Mouse (Mus musculus) neural tube, embryonic 13.5 days (tissue): ENCODE data around the gene Fkbp9. TPM values are rescaled to one million over a fixed set of nuclear protein-coding genes. Genes with fewer than 3 reads are reported as not detected.
A peak's percentile ranks its signal among the peaks of the same experiment; 100 is the strongest.

ENCODE experiments used
- ATAC-seq: fragments of 200-750 bp; cut with Nextera tagmentation; 2 replicates; pipeline ENCODE4 v1.8.0; 2017; ENCODE audit warnings: low read depth, mild to moderate bottlenecking, moderate TSS enrichment, moderate library complexity
- H3K27ac ChIP-seq: fragments of 300-500 bp; sonication (generic); replicated peaks from 2 replicates; pipeline ENCODE4 v1.5.1; 2015; ENCODE audit warnings: moderate library complexity, mild to moderate bottlenecking, inconsistent platforms
- H3K27me3 ChIP-seq: fragments of 300-500 bp; sonication (generic); 2 replicates; pipeline ENCODE4 v1.6.1; 2015; ENCODE audit warnings: mild to moderate bottlenecking, inconsistent platforms
- H3K36me3 ChIP-seq: fragments of 300-500 bp; sonication (generic); 2 replicates; pipeline ENCODE4 v1.6.1; 2015; ENCODE audit warnings: mild to moderate bottlenecking, inconsistent platforms
- H3K4me1 ChIP-seq: fragments of 300-500 bp; sonication (generic); replicated peaks from 2 replicates; pipeline ENCODE4 v1.6.1; 2015; ENCODE audit warnings: inconsistent platforms
- H3K4me2 ChIP-seq: fragments of 300-500 bp; sonication (generic); 2 replicates; pipeline ENCODE4 v1.6.1; 2015; ENCODE audit warnings: inconsistent platforms, mild to moderate bottlenecking, moderate library complexity
- H3K4me3 ChIP-seq: fragments of 300-500 bp; sonication (generic); 2 replicates; pipeline ENCODE4 v1.5.1; 2015; ENCODE audit warnings: mild to moderate bottlenecking, inconsistent platforms
- H3K9ac ChIP-seq: fragments of 300-500 bp; sonication (generic); 2 replicates; pipeline ENCODE4 v1.6.1; 2015; ENCODE audit warnings: moderate library complexity, mild to moderate bottlenecking, inconsistent platforms
- H3K9me3 ChIP-seq: fragments of 300-500 bp; sonication (generic); 2 replicates; pipeline ENCODE4 v1.6.1; 2016; ENCODE audit warnings: inconsistent platforms
- WGBS: fragments of 180-500 bp; shearing (Covaris S2); methylation state at CpG from one replicate; pipeline ENCODE4 v1.1.7; 2015; 5-methylcytosine and 5-hydroxymethylcytosine counted together
- polyA plus RNA-seq: library from polyadenylated mRNA; unstranded; fragments of >200 nt; fragmentation: Nextera tagmentation; extraction: Ambion mirVana; gene quantifications from 2 replicates; pipeline ENCODE4 v1.2.1, GENCODE M21; 2015

Fkbp9 gene
- polyA plus RNA-seq, 1 experiment from 2014 or later = 48.3 TPM

- ATAC-seq = no peak
- no peak overlapping the region for H3K27ac ChIP-seq
- no peak overlapping the region for H3K4me2 ChIP-seq
- 92% methylated on average over 3 of the region's 3 CpGs for WGBS
- no peaks in the 10 kb centered on the region for H3K36me3 ChIP-seq
- no peak overlapping the region for H3K4me3 ChIP-seq
- H3K9me3 ChIP-seq = no peaks in the 10 kb centered on the region
- no peak overlapping the region for H3K9ac ChIP-seq
- no peaks in the 10 kb centered on the region for H3K27me3 ChIP-seq
- peaks cover 27% of the 10 kb centered on the region for H3K4me1 ChIP-seq
Observed at GRCm38 (mm10) chr6:56899601-56900000, 67.7 kb downstream of the Fkbp9 start.

- no peak overlapping the region for H3K4me3 ChIP-seq
- WGBS = 58% methylated on average over 3 of the region's 3 CpGs
- H3K4me1 ChIP-seq = peaks cover 37% of the 10 kb centered on the region
Observed at GRCm38 (mm10) chr6:56901336-56901735, 69.5 kb downstream of the Fkbp9 start.

DNA sequence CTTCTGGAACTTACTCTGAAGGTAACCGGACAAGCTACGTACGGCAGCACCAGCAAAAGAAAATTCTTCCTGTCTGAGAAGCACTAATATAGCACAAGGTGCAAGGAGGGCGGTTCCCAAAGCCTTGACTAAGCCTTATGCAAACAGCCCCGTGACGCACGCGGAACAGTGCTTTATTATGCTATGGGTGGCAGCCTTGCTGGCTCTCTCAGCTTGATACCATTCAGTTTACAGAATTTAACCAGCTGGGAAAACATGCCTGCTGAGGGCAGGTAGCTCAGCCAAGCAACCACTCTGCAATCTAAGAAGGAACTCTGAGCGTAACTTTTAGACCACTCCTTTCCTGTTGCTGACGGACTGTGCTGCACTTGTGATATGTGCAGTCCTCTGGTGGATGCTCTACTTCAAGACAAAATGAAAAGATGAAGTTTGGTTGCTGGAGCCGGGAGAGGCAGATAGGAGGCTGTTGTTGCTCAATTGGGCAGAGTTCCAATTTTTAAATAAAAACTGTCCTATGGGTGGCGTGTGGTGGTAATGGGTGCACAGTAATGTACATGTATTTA, 70.0 kb downstream of the Fkbp9 start:
- WGBS = 35% methylated on average over 12 of the region's 12 CpGs
- no peak for ATAC-seq
- Histone ChIP-seq H3K4me3 (no peak overlapping the region), H3K4me1 (peaks cover 38% of the 10 kb centered on the region), H3K27ac (no peak overlapping the region), H3K9me3 (no peaks in the 10 kb centered on the region), H3K4me2 (peak overlapping the region; percentile 22), H3K9ac (no peak overlapping the region), H3K27me3 (no peaks in the 10 kb centered on the region), H3K36me3 (no peaks in the 10 kb centered on the region)

More at GRCm38 (mm10) chr6:56901336-56901735, 69.5 kb downstream of the Fkbp9 start:
- no peaks in the 10 kb centered on the region for H3K36me3 ChIP-seq
- H3K9me3 ChIP-seq = no peaks in the 10 kb centered on the region
- H3K4me2 ChIP-seq = no peak overlapping the region
- no peak overlapping the region for H3K9ac ChIP-seq
- no peaks in the 10 kb centered on the region for H3K27me3 ChIP-seq
- no peak for ATAC-seq
- no peak overlapping the region for H3K27ac ChIP-seq

GRCm38 (mm10) chr6:56902606-56903520, 71.0 kb downstream of the Fkbp9 start:
- Histone ChIP-seq H3K4me2 (no peak overlapping the region), H3K9me3 (no peaks in the 10 kb centered on the region), H3K9ac (no peak overlapping the region), H3K27ac (0 out of 2 replicates have a peak overlapping the region, but pooled peaks have one; percentile 3), H3K36me3 (no peaks in the 10 kb centered on the region), H3K27me3 (no peaks in the 10 kb centered on the region), H3K4me3 (no peak overlapping the region), H3K4me1 (peaks cover 44% of the 10 kb centered on the region)
- WGBS = 80% methylated on average over 7 of the region's 7 CpGs
- ATAC-seq = 0 out of 2 replicates have a peak, but pooled peaks have one; percentile 50

- Histone ChIP-seq H3K4me3 (no peak overlapping the region), H3K9ac (0 out of 2 replicates have a peak overlapping the region, but pooled peaks have one; percentile 17), H3K9me3 (no peaks in the 10 kb centered on the region), H3K36me3 (no peaks in the 10 kb centered on the region), H3K4me2 (no peak overlapping the region), H3K27me3 (no peaks in the 10 kb centered on the region), H3K27ac (0 out of 2 replicates have a peak overlapping the region, but pooled peaks have one; percentile 13), H3K4me1 (peaks cover 44% of the 10 kb centered on the region)
- 50% methylated on average over 6 of the region's 6 CpGs for WGBS
- 0 out of 2 replicates have a peak, but pooled peaks have one; percentile 30 for ATAC-seq
Observed at GRCm38 (mm10) chr6:56903831-56904230, 72.0 kb downstream of the Fkbp9 start.

GRCm38 (mm10) chr6:56904330-56904729, 72.5 kb downstream of the Fkbp9 start:
- WGBS = 62% methylated on average over 1 of the region's 1 CpGs
- H3K4me3 ChIP-seq = no peak overlapping the region
- H3K36me3 ChIP-seq = no peaks in the 10 kb centered on the region
- H3K9ac ChIP-seq = no peak overlapping the region
- H3K9me3 ChIP-seq = no peaks in the 10 kb centered on the region
- H3K4me1 ChIP-seq = peaks cover 44% of the 10 kb centered on the region
- no peak overlapping the region for H3K4me2 ChIP-seq
- no peak for ATAC-seq
- 0 out of 2 replicates have a peak overlapping the region, but pooled peaks have one; percentile 13 for H3K27ac ChIP-seq
- H3K27me3 ChIP-seq = no peaks in the 10 kb centered on the region

- Histone ChIP-seq H3K36me3 (no peaks in the 10 kb centered on the region), H3K4me1 (peaks cover 44% of the 10 kb centered on the region), H3K4me2 (no peak overlapping the region), H3K9ac (no peak overlapping the region), H3K4me3 (no peak overlapping the region), H3K27ac (no peak overlapping the region), H3K27me3 (no peaks in the 10 kb centered on the region), H3K9me3 (no peaks in the 10 kb centered on the region)
- ATAC-seq = no peak
- WGBS = 86% methylated on average over 2 of the region's 2 CpGs
Observed at GRCm38 (mm10) chr6:56904982-56905381, 73.1 kb downstream of the Fkbp9 start.

- Histone ChIP-seq H3K27me3 (no peaks in the 10 kb centered on the region), H3K27ac (no peak overlapping the region), H3K4me1 (peaks cover 44% of the 10 kb centered on the region), H3K9ac (no peak overlapping the region), H3K9me3 (no peaks in the 10 kb centered on the region), H3K36me3 (no peaks in the 10 kb centered on the region), H3K4me3 (no peak overlapping the region), H3K4me2 (no peak overlapping the region)
- WGBS = 92% methylated on average over 5 of the region's 5 CpGs
- ATAC-seq = no peak
Observed at GRCm38 (mm10) chr6:56905486-56905885, 73.6 kb downstream of the Fkbp9 start.

DNA sequence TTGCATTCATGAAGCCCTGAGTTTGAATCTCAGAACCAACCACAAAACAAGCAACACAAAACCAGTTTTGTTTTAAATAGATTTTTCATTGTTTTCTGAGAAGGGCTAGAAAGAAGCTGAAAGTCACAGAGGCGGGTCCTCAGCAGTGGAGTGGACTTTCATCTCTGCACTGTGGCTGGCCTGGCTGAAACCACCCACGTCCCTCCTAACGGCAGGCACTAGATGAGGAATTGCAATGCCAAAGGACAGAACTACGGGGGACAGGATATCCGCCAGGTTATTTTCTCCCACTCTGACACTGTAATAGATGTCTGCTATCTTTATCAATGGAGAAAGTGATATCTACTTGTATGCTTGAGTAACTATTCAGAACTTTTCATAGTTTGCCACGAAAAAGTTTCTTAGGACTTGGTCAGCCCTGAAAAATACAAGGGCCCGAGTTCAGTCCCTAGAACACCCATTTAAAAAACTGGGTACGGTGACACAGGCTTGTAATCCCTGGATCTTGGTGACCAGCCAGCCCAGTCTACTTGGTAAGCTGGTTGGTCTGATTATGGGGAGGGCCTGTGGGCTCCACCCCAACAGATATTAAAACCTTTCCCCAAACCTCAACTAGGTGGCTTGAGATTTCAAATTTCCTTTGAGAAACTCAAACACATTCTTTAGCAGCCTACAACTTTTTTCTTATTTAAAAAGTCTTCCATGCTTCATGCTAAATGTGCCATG, 74.4 kb downstream of the Fkbp9 start:
- Histone ChIP-seq H3K9me3 (no peaks in the 10 kb centered on the region), H3K4me1 (peaks cover 44% of the 10 kb centered on the region), H3K9ac (no peak overlapping the region), H3K36me3 (no peaks in the 10 kb centered on the region), H3K27ac (no peak overlapping the region), H3K4me3 (no peak overlapping the region), H3K27me3 (no peaks in the 10 kb centered on the region), H3K4me2 (no peak overlapping the region)
- no peak for ATAC-seq
- WGBS = 86% methylated on average over 8 of the region's 8 CpGs

- Histone ChIP-seq H3K9ac (no peak overlapping the region), H3K27me3 (no peaks in the 10 kb centered on the region), H3K4me3 (no peak overlapping the region), H3K4me1 (peaks cover 31% of the 10 kb centered on the region), H3K27ac (no peak overlapping the region), H3K36me3 (no peaks in the 10 kb centered on the region), H3K9me3 (no peaks in the 10 kb centered on the region), H3K4me2 (no peak overlapping the region)
- ATAC-seq = no peak
- 94% methylated on average over 3 of the region's 3 CpGs for WGBS
Observed at GRCm38 (mm10) chr6:56907973-56908372, 76.1 kb downstream of the Fkbp9 start.

GRCm38 (mm10) chr6:56908397-56908796, 76.5 kb downstream of the Fkbp9 start:
- WGBS = 95% methylated on average over 2 of the region's 2 CpGs
- Histone ChIP-seq H3K27ac (no peak overlapping the region), H3K27me3 (no peaks in the 10 kb centered on the region), H3K4me1 (peaks cover 27% of the 10 kb centered on the region), H3K36me3 (no peaks in the 10 kb centered on the region), H3K9ac (no peak overlapping the region), H3K4me2 (no peak overlapping the region), H3K9me3 (no peaks in the 10 kb centered on the region), H3K4me3 (no peak overlapping the region)
- no peak for ATAC-seq

- Histone ChIP-seq H3K4me2 (no peak overlapping the region), H3K27me3 (no peaks in the 10 kb centered on the region), H3K4me3 (no peak overlapping the region), H3K36me3 (no peaks in the 10 kb centered on the region), H3K9ac (no peak overlapping the region), H3K9me3 (no peaks in the 10 kb centered on the region), H3K4me1 (peaks cover 23% of the 10 kb centered on the region), H3K27ac (no peak overlapping the region)
- WGBS = 19% methylated on average over 4 of the region's 4 CpGs
- ATAC-seq = peak; percentile 41; the same call in 1 of the 2 replicates
Observed at GRCm38 (mm10) chr6:56908912-56909311, 77.1 kb downstream of the Fkbp9 start.
